Mouse (Mus musculus) midbrain, embryonic 14.5 days (tissue): ENCODE measurements around the gene Tufm. TPM values are rescaled to one million over a fixed set of nuclear protein-coding genes. Genes with fewer than 3 reads are reported as not detected.

ENCODE experiments used
- ATAC-seq: fragments of 200-750 bp; cut with Nextera tagmentation; 2 replicates; pipeline ENCODE4 v1.8.0; 2017; ENCODE audit warnings: moderate number of reproducible peaks, moderate library complexity; ENCODE audit not compliant: low FRiP score, low TSS enrichment
- DNase-seq: peaks from one replicate; pipeline ENCODE4 v3.0.0-alpha.2; 2015
- H3K27ac ChIP-seq: fragments of 300-500 bp; sonication (generic); replicated peaks from 2 replicates; pipeline ENCODE4 v1.5.1; 2014; ENCODE audit warnings: mild to moderate bottlenecking, low read depth, low read length, moderate library complexity
- H3K27me3 ChIP-seq: fragments of 300-500 bp; sonication (generic); 2 replicates; pipeline ENCODE4 v1.6.1; 2014; ENCODE audit warnings: low read length, control low read depth, mixed read lengths; ENCODE audit not compliant: control insufficient read depth, insufficient read depth
- H3K36me3 ChIP-seq: fragments of 300-500 bp; sonication (generic); 2 replicates; pipeline ENCODE4 v1.6.1; 2014; ENCODE audit warnings: low read length, control low read depth; ENCODE audit not compliant: control insufficient read depth, insufficient read depth
- H3K4me1 ChIP-seq: fragments of 300-500 bp; sonication (generic); 2 replicates; pipeline ENCODE4 v1.6.1; 2014; ENCODE audit warnings: mild to moderate bottlenecking, antibody characterized with exemption, low read length, control low read depth; ENCODE audit not compliant: control insufficient read depth, insufficient read depth
- H3K4me2 ChIP-seq: fragments of 300-500 bp; sonication (generic); 2 replicates; pipeline ENCODE4 v1.6.1; 2014; ENCODE audit warnings: mild to moderate bottlenecking, low read length, moderate library complexity
- H3K4me3 ChIP-seq: fragments of 300-500 bp; sonication (generic); replicated peaks from 2 replicates; pipeline ENCODE4 v1.5.1; 2014; ENCODE audit warnings: low read depth, low read length
- H3K9ac ChIP-seq: fragments of 300-500 bp; sonication (generic); replicated peaks from 2 replicates; pipeline ENCODE4 v1.6.1; 2014; ENCODE audit warnings: mild to moderate bottlenecking, low read length, moderate library complexity
- H3K9me3 ChIP-seq: fragments of 300-500 bp; sonication (generic); 2 replicates; pipeline ENCODE4 v1.6.1; 2016; ENCODE audit warnings: low read length, control low read depth, mixed read lengths; ENCODE audit not compliant: control insufficient read depth
- WGBS: fragments of 180-500 bp; shearing (Covaris S2); extraction: QIAGEN DNeasy Blood & Tissue Kit; methylation state at CpG from one replicate; pipeline ENCODE4 v1.1.7; 2014; 5-methylcytosine and 5-hydroxymethylcytosine counted together
- polyA plus RNA-seq: library from polyadenylated mRNA; unstranded; fragments of >200 nt; fragmentation: Nextera tagmentation; extraction: Ambion mirVana; gene quantifications from 2 replicates; pipeline ENCODE4 v1.2.1, GENCODE M21; 2014

The Tufm gene
- polyA plus RNA-seq, 1 experiment from 2014 or later: 118 TPM

GRCm38 (mm10) chr7:126463004-126463403 is 24.2 kb upstream of the Tufm start, which contains the start of gene Atp2a1:
Gene Atp2a1 (minus strand): TSS chr7:126463108.
- Histone ChIP-seq H3K36me3 (peaks cover 20% of the 10 kb centered on the region), H3K4me2 (no peak within 1 kb of the TSS), H3K4me3 (no peak within 1 kb of the TSS), H3K27ac (no peak within 1 kb of the TSS), H3K4me1 (no peaks in the 10 kb centered on the region), H3K27me3 (no peaks in the 10 kb centered on the region), H3K9ac (no peak within 1 kb of the TSS), H3K9me3 (no peaks in the 10 kb centered on the region)
- WGBS: 55% methylated on average over 5 of the region's 5 CpGs
- no peak for ATAC-seq
- no peak for DNase-seq

- no peak overlapping the region for H3K4me2 ChIP-seq
- H3K27me3 ChIP-seq: no peaks in the 10 kb centered on the region
- no peak overlapping the region for H3K27ac ChIP-seq
- no peaks in the 10 kb centered on the region for H3K4me1 ChIP-seq
- ATAC-seq: no peak
- H3K4me3 ChIP-seq: no peak overlapping the region
- no peaks in the 10 kb centered on the region for H3K9me3 ChIP-seq
- peaks cover 25% of the 10 kb centered on the region for H3K36me3 ChIP-seq
- DNase-seq: no peak
- WGBS: 62% methylated on average over 4 of the region's 4 CpGs
- no peak overlapping the region for H3K9ac ChIP-seq
Observed at GRCm38 (mm10) chr7:126463547-126463946, 23.6 kb upstream of the Tufm start.

GRCm38 (mm10) chr7:126464121-126464520 is 23.0 kb upstream of the Tufm start:
- Histone ChIP-seq H3K4me3 (no peak overlapping the region), H3K36me3 (peaks cover 31% of the 10 kb centered on the region), H3K9ac (no peak overlapping the region), H3K4me2 (no peak overlapping the region), H3K9me3 (no peaks in the 10 kb centered on the region), H3K4me1 (no peaks in the 10 kb centered on the region), H3K27ac (no peak overlapping the region), H3K27me3 (no peaks in the 10 kb centered on the region)
- 70% methylated on average over 4 of the region's 4 CpGs for WGBS
- ATAC-seq (no peak), DNase-seq (no peak)

- H3K27me3 ChIP-seq: no peaks in the 10 kb centered on the region
- no peak overlapping the region for H3K4me2 ChIP-seq
- DNase-seq (no peak), ATAC-seq (no peak)
- H3K4me3 ChIP-seq: no peak overlapping the region
- peaks cover 38% of the 10 kb centered on the region for H3K36me3 ChIP-seq
- H3K9ac ChIP-seq: no peak overlapping the region
- no peaks in the 10 kb centered on the region for H3K4me1 ChIP-seq
- 46% methylated on average over 5 of the region's 5 CpGs for WGBS
- H3K27ac ChIP-seq: no peak overlapping the region
- no peaks in the 10 kb centered on the region for H3K9me3 ChIP-seq
Observed at GRCm38 (mm10) chr7:126464836-126465235, 22.3 kb upstream of the Tufm start.

- 61% methylated on average over 7 of the region's 7 CpGs for WGBS
- H3K9ac ChIP-seq: no peak overlapping the region
- ATAC-seq: no peak
Observed at GRCm38 (mm10) chr7:126465246-126466030, 21.7 kb upstream of the Tufm start.

GRCm38 (mm10) chr7:126466116-126466515 is 21.0 kb upstream of the Tufm start:
- Histone ChIP-seq H3K9ac (no peak overlapping the region), H3K4me2 (no peak overlapping the region), H3K4me1 (no peaks in the 10 kb centered on the region), H3K9me3 (no peaks in the 10 kb centered on the region), H3K27ac (no peak overlapping the region), H3K4me3 (no peak overlapping the region), H3K27me3 (no peaks in the 10 kb centered on the region), H3K36me3 (peaks cover 50% of the 10 kb centered on the region)
- 80% methylated on average over 9 of the region's 9 CpGs for WGBS
- DNase-seq: no peak
- ATAC-seq: no peak

More at GRCm38 (mm10) chr7:126465246-126466030, 21.7 kb upstream of the Tufm start:
- H3K27me3 ChIP-seq: no peaks in the 10 kb centered on the region
- no peak overlapping the region for H3K4me2 ChIP-seq
- no peak overlapping the region for H3K27ac ChIP-seq
- no peak for DNase-seq
- no peak overlapping the region for H3K4me3 ChIP-seq
- H3K36me3 ChIP-seq: peaks cover 44% of the 10 kb centered on the region
- no peaks in the 10 kb centered on the region for H3K4me1 ChIP-seq
- no peaks in the 10 kb centered on the region for H3K9me3 ChIP-seq

- no peak overlapping the region for H3K4me2 ChIP-seq
- H3K4me1 ChIP-seq: no peaks in the 10 kb centered on the region
- ATAC-seq (no peak), DNase-seq (no peak)
- H3K27me3 ChIP-seq: no peaks in the 10 kb centered on the region
- 93% methylated on average over 5 of the region's 5 CpGs for WGBS
- no peak overlapping the region for H3K9ac ChIP-seq
- no peak overlapping the region for H3K4me3 ChIP-seq
- no peak overlapping the region for H3K27ac ChIP-seq
- H3K36me3 ChIP-seq: peaks cover 56% of the 10 kb centered on the region
- no peaks in the 10 kb centered on the region for H3K9me3 ChIP-seq
Observed at GRCm38 (mm10) chr7:126466707-126467106, 20.5 kb upstream of the Tufm start.

- no peaks in the 10 kb centered on the region for H3K27me3 ChIP-seq
- DNase-seq: peak; percentile 44
- no peak overlapping the region for H3K9ac ChIP-seq
- H3K4me3 ChIP-seq: no peak overlapping the region
- H3K9me3 ChIP-seq: no peaks in the 10 kb centered on the region
- peaks cover 62% of the 10 kb centered on the region for H3K36me3 ChIP-seq
- ATAC-seq: peak; percentile 46; the same call in 1 of the 2 replicates
- no peaks in the 10 kb centered on the region for H3K4me1 ChIP-seq
- H3K4me2 ChIP-seq: no peak overlapping the region
- 64% methylated on average over 5 of the region's 5 CpGs for WGBS
- H3K27ac ChIP-seq: no peak overlapping the region
Observed at GRCm38 (mm10) chr7:126467271-126467670, 19.9 kb upstream of the Tufm start.
